Mouse (Mus musculus): ENCODE results near the gene Nfia.

Gene Nfia

GRCm38 (mm10) chr4:97914348-97914747 lies 141.8 kb downstream of the Nfia start:
- no peak for DNase-seq

GRCm38 (mm10) chr4:97914761-97915160 lies 142.2 kb downstream of the Nfia start:
- no peak for DNase-seq

- DNase-seq = no peak
These were observed 145.0 kb downstream of the Nfia start for GRCm38 (mm10) chr4:97917568-97917967.

- no peak for DNase-seq
These were observed 146.1 kb downstream of the Nfia start for GRCm38 (mm10) chr4:97918675-97919074.

- DNase-seq = no peak
These were observed 147.2 kb downstream of the Nfia start for GRCm38 (mm10) chr4:97919773-97920172.

GRCm38 (mm10) chr4:97920287-97921079 lies 147.9 kb downstream of the Nfia start:
- peak; percentile 46 to 64 for DNase-seq

GRCm38 (mm10) chr4:97921682-97922081 lies 149.1 kb downstream of the Nfia start:
- no peak for DNase-seq

GRCm38 (mm10) chr4:97923248-97923647 lies 150.7 kb downstream of the Nfia start:
- DNase-seq = no peak

- DNase-seq = peak; percentile 71 to 79
These were observed 151.4 kb downstream of the Nfia start for GRCm38 (mm10) chr4:97923876-97924316.

- DNase-seq = no peak
These were observed 151.9 kb downstream of the Nfia start for GRCm38 (mm10) chr4:97924414-97924813.

GRCm38 (mm10) chr4:97924855-97925254 lies 152.3 kb downstream of the Nfia start:
- DNase-seq = no peak

- no peak for DNase-seq
These were observed 153.1 kb downstream of the Nfia start for GRCm38 (mm10) chr4:97925644-97926043.

- DNase-seq = no peak
These were observed 154.2 kb downstream of the Nfia start for GRCm38 (mm10) chr4:97926607-97927308.

- DNase-seq = no peak
These were observed 154.7 kb downstream of the Nfia start for GRCm38 (mm10) chr4:97927309-97927656.

GRCm38 (mm10) chr4:97936371-97936770 lies 163.8 kb downstream of the Nfia start:
- DNase-seq = no peak

GRCm38 (mm10) chr4:97936912-97937311 lies 164.4 kb downstream of the Nfia start:
- peak; percentile 54 to 58 for DNase-seq

- peak; percentile 43 to 85 for DNase-seq
These were observed 167.0 kb downstream of the Nfia start for GRCm38 (mm10) chr4:97939492-97939891.

- DNase-seq = no peak
These were observed 167.5 kb downstream of the Nfia start for GRCm38 (mm10) chr4:97939920-97940520.

GRCm38 (mm10) chr4:97941616-97942015 lies 169.1 kb downstream of the Nfia start:
- no peak for DNase-seq

GRCm38 (mm10) chr4:97944309-97944708 lies 171.8 kb downstream of the Nfia start:
- no peak for DNase-seq

GRCm38 (mm10) chr4:97947484-97947883 lies 174.9 kb downstream of the Nfia start:
- DNase-seq = no peak

GRCm38 (mm10) chr4:97948250-97948649 lies 175.7 kb downstream of the Nfia start:
- DNase-seq = no peak

GRCm38 (mm10) chr4:97950341-97951071 lies 178.0 kb downstream of the Nfia start:
- no peak for DNase-seq
